Mouse (Mus musculus) kidney, adult 9 months (tissue): ENCODE data around the gene Pik3r1.

ENCODE experiments used
- DNase-seq: peaks from one replicate; pipeline ENCODE4 v3.0.0; 2022

The Pik3r1 gene

GRCm38 (mm10) chr13:101767809-101768629 is at the start of gene Pik3r1:
Gene Pik3r1 (minus strand): TSS chr13:101768217.
- peak; percentile 97 for DNase-seq

GRCm38 (mm10) chr13:101813267-101813900 is 45.4 kb upstream of the Pik3r1 start:
- DNase-seq = no peak

GRCm38 (mm10) chr13:101812341-101812740 is 44.3 kb upstream of the Pik3r1 start:
- DNase-seq = no peak

- DNase-seq = peak; percentile 56
These were observed 43.9 kb upstream of the Pik3r1 start for GRCm38 (mm10) chr13:101811882-101812281.

- DNase-seq = peak; percentile 80
These were observed 42.6 kb upstream of the Pik3r1 start for GRCm38 (mm10) chr13:101810667-101811066.

- peak; percentile 30 for DNase-seq
These were observed 41.8 kb upstream of the Pik3r1 start for GRCm38 (mm10) chr13:101809796-101810195.

GRCm38 (mm10) chr13:101805559-101806091 is 37.6 kb upstream of the Pik3r1 start:
- DNase-seq = no peak

GRCm38 (mm10) chr13:101801372-101802186 is 33.6 kb upstream of the Pik3r1 start:
- DNase-seq = peak; percentile 63

GRCm38 (mm10) chr13:101800833-101801371 is 32.9 kb upstream of the Pik3r1 start:
- DNase-seq = no peak

GRCm38 (mm10) chr13:101800021-101800596 is 32.1 kb upstream of the Pik3r1 start:
- no peak for DNase-seq

GRCm38 (mm10) chr13:101799318-101799717 is 31.3 kb upstream of the Pik3r1 start:
- no peak for DNase-seq

GRCm38 (mm10) chr13:101798522-101798921 is 30.5 kb upstream of the Pik3r1 start:
- no peak for DNase-seq

GRCm38 (mm10) chr13:101796983-101797382 is 29.0 kb upstream of the Pik3r1 start:
- DNase-seq = no peak

- DNase-seq = no peak
These were observed 17.7 kb upstream of the Pik3r1 start for GRCm38 (mm10) chr13:101785705-101786104.

GRCm38 (mm10) chr13:101784651-101785289 is 16.8 kb upstream of the Pik3r1 start:
- DNase-seq = no peak

- DNase-seq = no peak
These were observed 11.0 kb upstream of the Pik3r1 start for GRCm38 (mm10) chr13:101779011-101779410.

GRCm38 (mm10) chr13:101777851-101778250 is 9.8 kb upstream of the Pik3r1 start:
- DNase-seq = no peak

GRCm38 (mm10) chr13:101771071-101771470 is 3.1 kb upstream of the Pik3r1 start:
- no peak for DNase-seq

GRCm38 (mm10) chr13:101769955-101770354 is 1.9 kb upstream of the Pik3r1 start:
- no peak for DNase-seq

GRCm38 (mm10) chr13:101768630-101768991 is 594 bp upstream of the Pik3r1 start:
- DNase-seq = peak; percentile 88

GRCm38 (mm10) chr13:101767013-101767808 is 806 bp downstream of the Pik3r1 start:
- peak; percentile 51 for DNase-seq
